In the genomic region with DNA sequence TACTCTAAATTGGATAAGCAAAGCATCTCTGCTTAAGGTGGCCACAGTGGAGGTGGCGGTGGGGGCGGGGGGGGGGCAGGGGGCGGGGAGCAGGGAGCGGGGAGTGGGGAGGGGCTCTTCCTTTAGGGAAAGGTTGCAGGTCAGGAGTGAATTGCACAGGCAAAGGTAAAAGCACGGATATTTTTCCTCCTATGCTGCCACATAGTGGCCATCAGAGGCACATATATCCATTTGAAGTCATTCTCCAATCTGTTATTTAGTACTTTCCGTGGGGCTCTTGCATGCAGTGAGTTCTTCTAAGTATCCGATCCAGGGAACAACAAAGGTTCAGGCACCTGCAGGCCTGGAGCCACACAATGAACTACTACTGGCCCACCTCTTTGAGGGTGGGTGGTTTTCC, we compare ENCODE assay signal across 9 mouse cellular contexts. TPM values are rescaled to one million over a fixed set of nuclear protein-coding genes. Genes with fewer than 3 reads are reported as not detected.
DNase-seq lines count a peak whose midpoint lies in the region; ATAC-seq lines count a peak whose summit lies in the region.
"Had no signal": no experiment of that assay in that cellular context is flagged by ENCODE, and none has a peak within 500 bp of the region (broad histone marks: within the 10 kb centered on the region; RNA-seq: fewer than 3 reads in every experiment).

No protein-coding gene starts in this region.

- H3K27me3 ChIP-seq in kidney, embryonic 16.5 days (ENCODE audit: insufficient read depth, low read length), result no peaks in the 10 kb centered on the region
- no peaks in the 10 kb centered on the region for H3K27me3 ChIP-seq in heart, embryonic 16.5 days (ENCODE audit: control insufficient read depth, insufficient read depth, low read length)
- no peaks in the 10 kb centered on the region for H3K27me3 ChIP-seq in midbrain, embryonic 14.5 days (ENCODE audit: control insufficient read depth, insufficient read depth, low read length)
- H3K27me3 ChIP-seq: stomach, embryonic 15.5 days had no signal

- no peak overlapping the region for H3K27ac ChIP-seq in kidney, embryonic 16.5 days (ENCODE audit: low read length)
- no peak overlapping the region for H3K27ac ChIP-seq in heart, embryonic 16.5 days (ENCODE audit: low read length)
- no peak overlapping the region for H3K27ac ChIP-seq in midbrain, embryonic 14.5 days (replicated peaks; ENCODE audit: low read depth, low read length)
- H3K27ac ChIP-seq: stomach, embryonic 15.5 days had no signal

- WGBS in kidney, embryonic 16.5 days, result 9% methylated on average over 7 of the region's 7 CpGs
- 14% methylated on average over 7 of the region's 7 CpGs for WGBS in heart, embryonic 16.5 days
- 29% methylated on average over 7 of the region's 7 CpGs for WGBS in midbrain, embryonic 14.5 days

- no peaks in the 10 kb centered on the region for H3K4me1 ChIP-seq in kidney, embryonic 16.5 days (ENCODE audit: insufficient read depth, low read length)
- H3K4me1 ChIP-seq in heart, embryonic 16.5 days (ENCODE audit: control insufficient read depth, insufficient read depth, low read length), result peaks cover 5% of the 10 kb centered on the region; the same call in 1 of the 2 replicates
- H3K4me1 ChIP-seq in midbrain, embryonic 14.5 days (ENCODE audit: control insufficient read depth, insufficient read depth, low read length), result no peaks in the 10 kb centered on the region
- H3K4me1 ChIP-seq: stomach, embryonic 15.5 days had no signal

- no peak overlapping the region for H3K4me3 ChIP-seq in kidney, embryonic 16.5 days (ENCODE audit: low read length)
- H3K4me3 ChIP-seq in heart, embryonic 16.5 days (ENCODE audit: low read length), result no peak overlapping the region
- H3K4me3 ChIP-seq in midbrain, embryonic 14.5 days (replicated peaks; ENCODE audit: low read depth, low read length), result no peak overlapping the region
- H3K4me3 ChIP-seq: stomach, embryonic 15.5 days had no signal

- 0 out of 2 replicates have a peak, but pooled peaks have one; percentile 4 for ATAC-seq in kidney, embryonic 16.5 days (ENCODE audit: low FRiP score, low TSS enrichment)
- ATAC-seq in heart, embryonic 16.5 days (replicated peaks; ENCODE audit: extremely low read depth, insufficient read depth, low FRiP score), result 0 out of 2 replicates have a peak, but pooled peaks have one; percentile 43
- ATAC-seq in midbrain, embryonic 14.5 days (ENCODE audit: low FRiP score, low TSS enrichment), result no peak; the same call in 1 of the 2 replicates

- no peak for DNase-seq in kidney, adult 18-20 months
- DNase-seq in adipocyte (ENCODE audit: low spot score), result peak; percentile 33
- peak; percentile 69 for DNase-seq in midbrain, embryonic 14.5 days
- DNase-seq in layer of hippocampus, postnatal 14 days (ENCODE audit: low spot score in 2 of 2), result no peak
- DNase-seq in left cerebral cortex, adult 18-20 months (ENCODE audit: low spot score in 2 of 2), result no peak
- DNase-seq in urinary bladder, postnatal 10 days (ENCODE audit: low spot score), result no peak

- no peak overlapping the region for H3K9ac ChIP-seq in kidney, embryonic 16.5 days (replicated peaks; ENCODE audit: low read length)
- no peak overlapping the region for H3K9ac ChIP-seq in heart, embryonic 16.5 days (ENCODE audit: low read length)
- H3K9ac ChIP-seq in midbrain, embryonic 14.5 days (replicated peaks; ENCODE audit: low read length), result no peak overlapping the region
- H3K9ac ChIP-seq: stomach, embryonic 15.5 days had no signal

- no peak overlapping the region for H3K4me2 ChIP-seq in kidney, embryonic 16.5 days (replicated peaks; ENCODE audit: low read depth, low read length)
- no peak overlapping the region; the same call in 1 of the 2 replicates for H3K4me2 ChIP-seq in heart, embryonic 16.5 days (ENCODE audit: low read depth, low read length)
- no peak overlapping the region for H3K4me2 ChIP-seq in midbrain, embryonic 14.5 days (ENCODE audit: low read length)
- H3K4me2 ChIP-seq: stomach, embryonic 15.5 days had no signal

- peaks cover 6% of the 10 kb centered on the region; the same call in 1 of the 2 replicates for H3K36me3 ChIP-seq in kidney, embryonic 16.5 days (ENCODE audit: insufficient read depth, low read length)
- no peaks in the 10 kb centered on the region; the same call in 1 of the 2 replicates for H3K36me3 ChIP-seq in heart, embryonic 16.5 days (ENCODE audit: control insufficient read depth, insufficient read depth)
- no peaks in the 10 kb centered on the region for H3K36me3 ChIP-seq in midbrain, embryonic 14.5 days (ENCODE audit: control insufficient read depth, insufficient read depth, low read length)

- no peaks in the 10 kb centered on the region; the same call in 1 of the 2 replicates for H3K9me3 ChIP-seq in kidney, embryonic 16.5 days (ENCODE audit: low read length)
- H3K9me3 ChIP-seq in heart, embryonic 16.5 days (replicated peaks; ENCODE audit: control insufficient read depth, low read length), result no peaks in the 10 kb centered on the region
- no peaks in the 10 kb centered on the region for H3K9me3 ChIP-seq in midbrain, embryonic 14.5 days (ENCODE audit: control insufficient read depth, low read length)
- H3K9me3 ChIP-seq: stomach, embryonic 15.5 days had no signal

RNA-seq across cellular contexts. Expression of a gene that starts 29.4 kb away (rescaled TPM):
- 0.22 and 0.30 TPM in 2 replicates for polyA plus RNA-seq in kidney, embryonic 16.5 days (2015; fragmentation: Nextera tagmentation; extraction: Ambion mirVana)
- polyA plus RNA-seq in heart, embryonic 16.5 days (2015; fragmentation: Nextera tagmentation; extraction: Ambion mirVana), result 0.37 and 0.72 TPM in 2 replicates
- 0.58 and 0.84 TPM in 2 replicates for polyA plus RNA-seq in midbrain, embryonic 14.5 days (2014; fragmentation: Nextera tagmentation; extraction: Ambion mirVana)
- under 1 TPM; 0.41 to 0.45 TPM for total RNA-seq in layer of hippocampus, postnatal 14 days (2021)
- total RNA-seq in left cerebral cortex, adult 18-20 months (2021), result 1 to 10 TPM in 1 of 2 experiments, under 1 TPM in 1; 0.88 to 1.9 TPM

RNA-seq across cellular contexts. Expression of a gene that starts 49.0 kb away (rescaled TPM):
- polyA plus RNA-seq in kidney, embryonic 16.5 days (2015; fragmentation: Nextera tagmentation; extraction: Ambion mirVana), result 142 TPM in 2 replicates
- polyA plus RNA-seq in heart, embryonic 16.5 days (2015; fragmentation: Nextera tagmentation; extraction: Ambion mirVana), result 96.3 and 107 TPM in 2 replicates
- 53.5 and 78.8 TPM in 2 replicates for polyA plus RNA-seq in midbrain, embryonic 14.5 days (2014; fragmentation: Nextera tagmentation; extraction: Ambion mirVana)
- total RNA-seq in layer of hippocampus, postnatal 14 days (2021), result 10 to 100 TPM in 1 of 2 experiments, 1 to 10 TPM in 1; 8.8 to 10.3 TPM
- 1 to 10 TPM; 3.2 TPM for total RNA-seq in left cerebral cortex, adult 18-20 months (2021)

Comparison
In these comparisons a context has a peak if more than half of its experiments do, and no peak if none do; other contexts are left out.
1. DNase-seq: peak in adipocyte (single experiment) and midbrain, embryonic 14.5 days (single experiment); none in kidney, adult 18-20 months (single experiment), layer of hippocampus, postnatal 14 days (0 of 2), left cerebral cortex, adult 18-20 months (0 of 2) and urinary bladder, postnatal 10 days (single experiment).